Mouse (Mus musculus): ENCODE data around the gene Myo1e.

GRCm38 (mm10) chr9:70248826-70249225 lies 41.7 kb downstream of the Myo1e start:
- TF ChIP-seq CTCF (IDR thresholded peaks at IDR 0.05; ENCODE audit: low read depth, low read length) (no peak), POLR2A (IDR thresholded peaks at IDR 0.05; ENCODE audit: extremely low read depth, insufficient read depth, low read length) (no peak)
